Mouse (Mus musculus) heart, adult 2 months (tissue): ENCODE data around the gene Cd44.

Source experiments
- CTCF ChIP-seq: fragments of 200-600 bp; IDR thresholded peaks from 2 replicates; pipeline ENCODE4 v1.8.1; 2022; ENCODE audit warnings: antibody characterized with exemption, mild to moderate bottlenecking, moderate library complexity
- EP300 ChIP-seq: fragments of 200-500 bp; IDR thresholded peaks from 2 replicates; pipeline ENCODE4 v1.6.1; 2011; ENCODE audit warnings: low read depth, low read length, control low read depth; ENCODE audit not compliant: insufficient read depth
- POLR2A ChIP-seq: fragments of 200-500 bp; IDR thresholded peaks from 2 replicates; pipeline ENCODE4 v1.6.1; 2011; ENCODE audit warnings: mild to moderate bottlenecking, low read depth, low read length, control low read depth; ENCODE audit not compliant: insufficient read depth

GRCm38 (mm10) chr2:102896154-102896553 lies 5.3 kb downstream of the Cd44 start:
- TF ChIP-seq CTCF (no peak), POLR2A (no peak), EP300 (no peak)
